20 mouse cellular contexts compared by ENCODE assay signal in the genomic region with DNA sequence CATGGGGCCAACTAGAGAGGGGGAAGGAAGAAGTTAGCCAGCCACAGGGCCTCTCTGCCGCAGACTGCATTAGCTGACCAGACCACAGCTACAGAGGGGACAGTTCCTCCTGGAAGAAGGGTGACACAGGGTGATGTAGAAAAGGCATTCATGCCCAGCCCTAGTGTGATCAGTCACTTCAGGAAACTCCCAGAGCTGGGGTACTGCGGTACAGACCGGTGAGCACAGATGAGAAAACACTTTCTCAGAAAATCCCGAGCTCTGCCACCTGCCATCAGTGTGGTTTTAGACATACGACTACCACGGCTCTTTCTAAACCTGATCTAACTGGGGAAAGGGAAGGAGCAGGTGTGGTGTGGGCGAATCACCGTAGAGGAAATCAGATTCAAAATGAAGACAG. TPM values are rescaled to one million over a fixed set of nuclear protein-coding genes. Genes with fewer than 3 reads are reported as not detected.
DNase-seq lines count a peak whose midpoint lies in the region; ATAC-seq and TF ChIP-seq lines count a peak whose summit lies in the region.
"Had no signal": no experiment of that assay in that cellular context is flagged by ENCODE, and none has a peak within 500 bp of the region (broad histone marks: within the 10 kb centered on the region; RNA-seq: fewer than 3 reads in every experiment).

No protein-coding gene starts in this region.

- WGBS in lung, postnatal 0 days = 88% methylated on average over 8 of the region's 8 CpGs
- WGBS in hindbrain, embryonic 11.5 days = 84% methylated on average over 8 of the region's 8 CpGs

- peak; percentile 74 for ATAC-seq in inflammation-experienced regulatory T-cells, adult 6 months
- ATAC-seq in lung, postnatal 0 days = no peak
- ATAC-seq in hindbrain, embryonic 11.5 days (ENCODE audit: low FRiP score) = no peak
- ATAC-seq: forebrain, postnatal 0 days; intestine, postnatal 0 days had no signal

- peak; percentile 90 for DNase-seq in heart, adult 11 months
- DNase-seq in heart, adult 18-20 months = no peak
- DNase-seq in CD8-positive naive resting alpha-beta T cell, adult 2 months (ENCODE audit: low read depth in 2 of 2, low spot score in 2 of 2) = peak; percentile 33 to 56
- DNase-seq in thymus, postnatal 0 days (ENCODE audit: low spot score) = peak; percentile 75
- no peak for DNase-seq in ovary, adult 18-20 months (ENCODE audit: low spot score)
- DNase-seq in lung, postnatal 0 days (ENCODE audit: low spot score) = no peak
- no peak for DNase-seq in hindbrain, embryonic 11.5 days (ENCODE audit: low spot score)
- DNase-seq: adrenal gland, adult 2 months; cerebellum, postnatal 36 days; forebrain, postnatal 0 days; gastrocnemius, postnatal 36 days; kidney, postnatal 36 days; right cerebral cortex, adult 18-20 months had no signal

- H3K4me1 ChIP-seq in lung, postnatal 0 days (ENCODE audit: insufficient read depth, low read depth, low read length) = peaks cover 10% of the 10 kb centered on the region; the same call in 1 of the 2 replicates
- H3K4me1 ChIP-seq in hindbrain, embryonic 11.5 days (replicated peaks; ENCODE audit: control insufficient read depth, insufficient read depth, low read length) = no peaks in the 10 kb centered on the region
- H3K4me1 ChIP-seq: limb, embryonic 12.5 days; midbrain, embryonic 12.5 days; neural tube, embryonic 13.5 days had no signal

- H3K4me2 ChIP-seq in lung, postnatal 0 days (replicated peaks; ENCODE audit: low read depth, low read length) = no peak overlapping the region
- no peak overlapping the region for H3K4me2 ChIP-seq in hindbrain, embryonic 11.5 days (replicated peaks; ENCODE audit: low read depth, low read length)
- H3K4me2 ChIP-seq: limb, embryonic 12.5 days; lung, embryonic 15.5 days; midbrain, embryonic 12.5 days; neural tube, embryonic 13.5 days had no signal

- TF ChIP-seq EP300 in lung, postnatal 0 days (IDR thresholded peaks at IDR 0.05) = no peak

- H3K27ac ChIP-seq in lung, postnatal 0 days (ENCODE audit: low read length) = no peak overlapping the region; the same call in 1 of the 2 replicates
- H3K27ac ChIP-seq in hindbrain, embryonic 11.5 days (ENCODE audit: low read depth, low read length) = no peak overlapping the region
- H3K27ac ChIP-seq: hindbrain, embryonic 10.5 days; limb, embryonic 12.5 days; lung, embryonic 15.5 days; midbrain, embryonic 12.5 days; neural tube, embryonic 13.5 days had no signal

- H3K4me3 ChIP-seq in lung, postnatal 0 days (ENCODE audit: low read depth, low read length) = no peak overlapping the region
- no peak overlapping the region for H3K4me3 ChIP-seq in hindbrain, embryonic 11.5 days (ENCODE audit: low read depth, low read length)
- H3K4me3 ChIP-seq: hindbrain, embryonic 10.5 days; limb, embryonic 12.5 days; lung, embryonic 15.5 days; midbrain, embryonic 12.5 days; neural tube, embryonic 13.5 days had no signal

- H3K9ac ChIP-seq in lung, postnatal 0 days (replicated peaks; ENCODE audit: low read depth) = no peak overlapping the region
- H3K9ac ChIP-seq in hindbrain, embryonic 11.5 days (ENCODE audit: low read depth, low read length) = no peak overlapping the region
- H3K9ac ChIP-seq: forebrain, postnatal 0 days; limb, embryonic 12.5 days; lung, embryonic 15.5 days; midbrain, embryonic 12.5 days; neural tube, embryonic 13.5 days had no signal

- no peak for TF ChIP-seq CTCF in lung, postnatal 0 days (IDR thresholded peaks at IDR 0.05)

- H3K9me3 ChIP-seq in lung, postnatal 0 days (ENCODE audit: low read length) = no peaks in the 10 kb centered on the region
- H3K9me3 ChIP-seq in hindbrain, embryonic 11.5 days (ENCODE audit: control insufficient read depth, low read length) = no peaks in the 10 kb centered on the region
- H3K9me3 ChIP-seq: hindbrain, embryonic 10.5 days; limb, embryonic 12.5 days; lung, embryonic 15.5 days; midbrain, embryonic 12.5 days; neural tube, embryonic 13.5 days had no signal

- no peaks in the 10 kb centered on the region for H3K27me3 ChIP-seq in lung, postnatal 0 days (replicated peaks; ENCODE audit: insufficient read depth, low read length)
- no peaks in the 10 kb centered on the region for H3K27me3 ChIP-seq in hindbrain, embryonic 11.5 days (ENCODE audit: control insufficient read depth, insufficient read depth, low read length)
- H3K27me3 ChIP-seq: limb, embryonic 12.5 days; lung, embryonic 15.5 days; midbrain, embryonic 12.5 days; neural tube, embryonic 13.5 days had no signal

- peaks cover 14% of the 10 kb centered on the region; the same call in 1 of the 2 replicates for H3K36me3 ChIP-seq in lung, postnatal 0 days (ENCODE audit: insufficient read depth, low read length)
- no peaks in the 10 kb centered on the region for H3K36me3 ChIP-seq in hindbrain, embryonic 11.5 days (ENCODE audit: control insufficient read depth, insufficient read depth, low read length)

RNA-seq across cellular contexts. Expression of a gene that starts 30.1 kb away (rescaled TPM):
- total RNA-seq in heart, adult 18-20 months (2021) = 10 to 100 TPM; 58.2 to 59.1 TPM
- 10 to 100 TPM; 47.2 to 79.0 (median 56.0) TPM for polyA plus RNA-seq in inflammation-experienced regulatory T-cells, adult 6 months (2017; shearing (Covaris generic))
- 29.6 and 32.0 TPM in 2 replicates for polyA plus RNA-seq in thymus, postnatal 0 days (2015; fragmentation: Nextera tagmentation; extraction: Ambion mirVana)
- 82.9 and 89.4 TPM in 2 replicates for polyA plus RNA-seq in lung, postnatal 0 days (2015; fragmentation: Nextera tagmentation; extraction: Ambion mirVana)
- polyA plus RNA-seq in hindbrain, embryonic 11.5 days (2014; fragmentation: Nextera tagmentation; extraction: Ambion mirVana) = 15.1 and 16.2 TPM in 2 replicates

Comparison
In these comparisons a context has a peak if more than half of its experiments do, and no peak if none do; other contexts are left out.
1. DNase-seq: peak in heart, adult 11 months (single experiment), CD8-positive naive resting alpha-beta T cell, adult 2 months (2 of 2) and thymus, postnatal 0 days (single experiment); none in heart, adult 18-20 months (0 of 2), ovary, adult 18-20 months (single experiment), lung, postnatal 0 days (single experiment) and hindbrain, embryonic 11.5 days (single experiment).